Mouse (Mus musculus): ENCODE data around the gene Ago3. TPM values are rescaled to one million over a fixed set of nuclear protein-coding genes. Genes with fewer than 3 reads are reported as not detected.

Gene Ago3
- polyA plus RNA-seq, 1 experiment from 2014 or later: 17.2 TPM

GRCm38 (mm10) chr4:126286492-126286891, 142.9 kb downstream of the Ago3 start, which contains the start of gene Col8a2:
TSS of gene Col8a2 (plus strand) at chr4:126286793.
- no peaks in the 10 kb centered on the region for H3K36me3 ChIP-seq
- peak within 1 kb of the TSS; percentile 38 for H3K4me3 ChIP-seq
- peaks cover 8% of the 10 kb centered on the region; the same call in 1 of the 2 replicates for H3K4me1 ChIP-seq
- H3K4me2 ChIP-seq (replicated peaks): peak within 1 kb of the TSS; percentile 60
- H3K27me3 ChIP-seq (replicated peaks): peaks cover 52% of the 10 kb centered on the region
- WGBS: 2% methylated on average over 42 of the region's 42 CpGs
- no peak within 1 kb of the TSS for H3K27ac ChIP-seq
- peak within 1 kb of the TSS; percentile 29; the same call in 1 of the 2 replicates for H3K9ac ChIP-seq
- no peak for ATAC-seq (ENCODE audit: low FRiP score, low read depth)
- peaks cover 6% of the 10 kb centered on the region; the same call in 1 of the 2 replicates for H3K9me3 ChIP-seq

GRCm38 (mm10) chr4:126283582-126283981, 145.8 kb downstream of the Ago3 start:
- Histone ChIP-seq H3K36me3 (no peaks in the 10 kb centered on the region), H3K4me2 (replicated peaks) (no peak overlapping the region), H3K27me3 (replicated peaks) (peaks cover 41% of the 10 kb centered on the region), H3K4me1 (peaks cover 12% of the 10 kb centered on the region), H3K27ac (no peak overlapping the region), H3K9ac (no peak overlapping the region), H3K4me3 (no peak overlapping the region), H3K9me3 (peaks cover 6% of the 10 kb centered on the region; the same call in 1 of the 2 replicates)
- 92% methylated on average over 8 of the region's 8 CpGs for WGBS
- ATAC-seq (ENCODE audit: low FRiP score, low read depth): no peak

GRCm38 (mm10) chr4:126281706-126282105, 147.7 kb downstream of the Ago3 start:
- WGBS: 72% methylated on average over 9 of the region's 9 CpGs
- Histone ChIP-seq H3K27me3 (replicated peaks) (peaks cover 22% of the 10 kb centered on the region), H3K4me3 (no peak overlapping the region), H3K4me2 (replicated peaks) (no peak overlapping the region), H3K4me1 (peaks cover 17% of the 10 kb centered on the region), H3K36me3 (no peaks in the 10 kb centered on the region), H3K9ac (no peak overlapping the region), H3K27ac (no peak overlapping the region), H3K9me3 (peaks cover 6% of the 10 kb centered on the region; the same call in 1 of the 2 replicates)
- ATAC-seq (ENCODE audit: low FRiP score, low read depth): no peak

Other genes with a start within 250 kb of the Ago3 start
- gene Thrap3, start 226.8 kb downstream of the Ago3 start, polyA plus RNA-seq (2016; fragmentation: Nextera tagmentation; extraction: Ambion mirVana): 236 and 241 TPM in 2 replicates
- gene Map7d1, start 173.2 kb downstream of the Ago3 start, polyA plus RNA-seq (2016; fragmentation: Nextera tagmentation; extraction: Ambion mirVana): 140 and 149 TPM in 2 replicates
- 119 and 127 TPM in 2 replicates for gene Trappc3, start 167.2 kb downstream of the Ago3 start, polyA plus RNA-seq (2016; fragmentation: Nextera tagmentation; extraction: Ambion mirVana)
- 12.1 and 13.8 TPM in 2 replicates for gene Col8a2, start 142.8 kb downstream of the Ago3 start, polyA plus RNA-seq (2016; fragmentation: Nextera tagmentation; extraction: Ambion mirVana)
- gene Adprhl2, start 107.9 kb downstream of the Ago3 start, polyA plus RNA-seq (2016; fragmentation: Nextera tagmentation; extraction: Ambion mirVana): 70.3 and 73.6 TPM in 2 replicates
- gene Tekt2, start 103.9 kb downstream of the Ago3 start, polyA plus RNA-seq (2016; fragmentation: Nextera tagmentation; extraction: Ambion mirVana): 3.3 and 4.0 TPM in 2 replicates
- 18.4 and 19.7 TPM in 2 replicates for gene Ago1, start 39.0 kb upstream of the Ago3 start, polyA plus RNA-seq (2016; fragmentation: Nextera tagmentation; extraction: Ambion mirVana)
- 7.1 and 8.4 TPM in 2 replicates for gene Ago4, start 103.9 kb upstream of the Ago3 start, polyA plus RNA-seq (2016; fragmentation: Nextera tagmentation; extraction: Ambion mirVana)
- 22.2 and 23.9 TPM in 2 replicates for gene Clspn, start 127.4 kb upstream of the Ago3 start, polyA plus RNA-seq (2016; fragmentation: Nextera tagmentation; extraction: Ambion mirVana)
- gene 5730409E04Rik, start 180.3 kb upstream of the Ago3 start, polyA plus RNA-seq (2016; fragmentation: Nextera tagmentation; extraction: Ambion mirVana): 2.2 and 3.9 TPM in 2 replicates
- gene Psmb2, start 248.1 kb upstream of the Ago3 start, polyA plus RNA-seq (2016; fragmentation: Nextera tagmentation; extraction: Ambion mirVana): 448 and 479 TPM in 2 replicates